Mouse (Mus musculus): ENCODE measurements at regions not wholly inside any gene's neighbourhood (a gene's known extent, or its start where the extent isn't known, plus 50 kb on each side); places are given as distances from the start of the nearest gene placed in this dataset.

DNA sequence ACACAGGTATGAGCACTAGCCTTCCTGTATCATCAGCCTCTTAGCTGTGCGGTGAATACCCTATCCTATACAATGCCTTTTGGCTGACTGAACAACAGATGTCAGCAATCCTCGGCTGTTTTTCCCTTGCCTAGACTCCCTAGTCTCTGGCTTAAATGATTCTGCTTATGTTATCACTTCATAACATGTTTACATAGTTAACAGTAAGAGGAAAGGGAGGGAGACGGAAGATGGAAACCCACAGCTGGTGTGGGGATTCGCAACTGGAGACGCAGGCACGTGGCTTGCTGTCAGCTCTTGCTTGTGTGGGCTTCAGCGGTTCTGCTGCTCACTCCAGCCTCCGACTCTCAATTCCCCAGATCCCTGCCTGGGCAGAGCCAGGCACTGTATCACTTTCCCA lies 367.2 kb downstream of the Cbln4 start:
- in situ Hi-C loops (cut with MboI, MseI): no loop called here

DNA sequence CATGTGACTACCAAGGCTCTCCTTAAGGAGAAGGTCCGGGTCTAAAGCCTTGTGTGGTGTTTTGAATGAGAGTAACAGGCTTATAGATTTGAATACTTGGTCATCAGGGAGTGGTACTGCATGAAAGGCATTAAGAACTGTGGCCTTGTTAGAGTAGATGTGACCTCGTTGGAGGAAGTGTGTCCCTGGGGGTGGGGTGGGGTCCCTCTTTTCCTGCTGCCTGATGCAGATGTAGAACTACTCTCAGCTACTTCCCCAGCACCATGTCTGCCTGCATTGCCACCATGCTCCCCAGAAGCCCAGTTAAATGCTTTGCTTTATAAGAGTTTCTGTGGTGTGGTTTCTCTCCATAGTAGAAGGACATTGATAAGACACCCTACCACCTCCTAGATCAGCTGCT lies 367.9 kb downstream of the Cbln4 start:
- in situ Hi-C loops (cut with MboI, MseI): no loop called here

DNA sequence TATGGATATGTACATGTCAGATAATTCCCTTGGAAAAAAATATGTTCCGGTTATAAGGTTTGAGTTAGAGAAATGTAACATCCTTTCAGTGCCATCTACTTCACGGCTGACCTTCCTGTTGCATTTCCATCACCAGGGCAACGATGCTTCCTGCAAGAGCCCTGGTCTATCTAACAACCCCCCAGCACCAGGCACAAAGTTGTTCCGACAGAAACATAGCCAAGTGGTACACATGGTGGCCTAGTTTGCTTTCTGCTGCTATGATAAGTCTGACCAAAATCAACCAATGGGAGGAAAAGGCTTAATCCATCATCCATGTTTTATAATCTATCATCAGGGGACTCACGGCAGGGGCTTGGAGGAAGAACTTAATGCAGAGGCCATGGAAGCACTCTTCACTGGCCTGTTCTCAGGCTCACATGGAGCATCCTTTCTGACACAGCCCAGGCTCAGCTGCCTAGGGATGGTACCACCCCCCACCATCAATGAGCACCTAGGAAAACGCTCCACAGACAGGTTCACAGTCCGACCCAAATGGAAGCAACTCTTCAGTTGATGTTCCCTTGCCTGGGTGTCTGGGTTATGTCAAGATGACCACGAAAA lies 372.2 kb downstream of the Cbln4 start:
- in situ Hi-C loops (cut with MboI, MseI): no loop called here

DNA sequence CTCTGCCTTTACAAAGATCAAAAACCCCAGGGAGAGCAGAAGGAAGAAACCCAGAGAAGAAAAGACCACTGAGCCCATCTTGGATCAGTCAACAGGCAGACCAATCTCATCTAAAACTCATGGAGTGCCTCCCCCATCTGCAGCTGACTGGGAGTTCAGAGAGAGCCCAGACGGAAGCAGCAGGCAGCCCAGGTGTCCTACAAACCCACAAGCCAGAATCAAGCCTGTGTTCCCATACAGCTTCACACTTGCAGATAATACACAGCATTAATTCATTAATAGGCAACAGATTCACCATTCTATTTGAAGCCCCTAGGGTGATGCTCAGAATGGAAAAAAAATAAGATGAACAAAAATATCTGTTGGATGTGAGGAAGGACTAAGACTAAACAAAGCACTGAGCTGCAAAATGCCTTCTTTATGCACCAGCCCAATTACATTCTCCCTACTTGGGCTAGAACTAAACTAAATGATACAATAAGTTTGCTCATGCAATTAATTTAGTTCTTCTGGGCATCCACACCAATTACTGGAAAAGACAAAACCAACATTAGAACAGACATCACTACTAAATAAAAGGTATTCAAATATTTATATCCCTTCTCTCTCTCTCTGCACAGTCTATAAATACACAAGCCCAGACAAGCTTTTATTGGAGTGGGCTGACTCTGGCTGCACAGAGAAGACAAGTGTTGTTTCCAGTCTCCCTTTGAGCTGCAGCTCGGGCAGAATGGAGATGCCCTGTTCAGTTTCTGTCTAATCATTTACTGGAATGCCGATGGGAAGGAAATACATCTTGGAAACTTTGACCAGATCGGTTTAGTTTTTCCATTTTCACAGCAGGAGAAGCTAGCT lies 374.2 kb downstream of the Cbln4 start:
- in situ Hi-C loops (cut with MboI, MseI): no loop called here

DNA sequence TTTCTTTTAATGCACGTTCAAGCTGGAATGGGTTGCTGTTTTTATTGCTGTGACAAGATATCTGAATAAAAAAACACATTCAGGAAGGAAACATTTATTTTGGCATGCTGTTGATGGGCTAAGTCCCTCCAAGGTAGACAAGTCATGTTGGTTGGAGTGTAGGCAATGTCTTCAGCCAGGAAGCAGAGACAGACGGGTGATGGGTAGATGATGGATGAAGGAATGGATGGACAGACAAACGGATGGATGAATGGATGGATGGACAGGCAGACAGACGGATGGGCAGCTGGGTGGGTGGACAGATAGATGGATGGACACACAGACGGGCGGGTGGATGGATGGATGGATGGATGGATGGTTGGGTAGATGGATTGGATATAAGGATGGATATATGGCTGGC lies 380.7 kb downstream of the Cbln4 start:
- in situ Hi-C loops (cut with MboI, MseI): no loop called here

DNA sequence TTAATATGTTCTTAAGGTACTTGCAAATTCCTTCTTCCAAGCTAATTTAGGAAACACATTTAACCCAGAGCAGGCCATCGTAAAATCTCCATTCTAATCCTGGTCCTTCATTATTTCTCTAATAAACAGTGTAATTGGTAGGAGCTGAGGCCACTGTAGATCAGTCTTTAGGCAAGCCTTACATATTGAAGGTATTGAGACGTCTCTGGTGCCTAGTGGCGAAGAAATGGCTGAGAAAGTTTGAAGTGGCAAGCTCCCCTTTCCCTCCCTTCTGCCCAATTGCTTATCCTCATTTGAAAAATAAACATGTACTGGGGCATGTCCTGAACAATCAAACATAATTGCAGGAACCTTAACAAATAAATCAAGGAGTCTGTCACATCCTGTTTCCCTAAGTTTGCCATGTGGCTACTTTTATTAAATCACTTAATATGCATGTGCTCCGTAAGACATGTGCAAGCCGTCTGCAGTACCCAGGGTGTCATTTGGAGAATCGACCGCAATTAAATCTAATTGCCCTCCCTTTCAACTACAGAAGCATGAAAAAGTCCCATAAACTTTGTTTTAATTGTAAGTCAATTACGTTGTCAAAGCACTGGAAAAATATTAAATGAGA lies 381.3 kb downstream of the Cbln4 start:
- in situ Hi-C loops (cut with MboI, MseI): no loop called here

DNA sequence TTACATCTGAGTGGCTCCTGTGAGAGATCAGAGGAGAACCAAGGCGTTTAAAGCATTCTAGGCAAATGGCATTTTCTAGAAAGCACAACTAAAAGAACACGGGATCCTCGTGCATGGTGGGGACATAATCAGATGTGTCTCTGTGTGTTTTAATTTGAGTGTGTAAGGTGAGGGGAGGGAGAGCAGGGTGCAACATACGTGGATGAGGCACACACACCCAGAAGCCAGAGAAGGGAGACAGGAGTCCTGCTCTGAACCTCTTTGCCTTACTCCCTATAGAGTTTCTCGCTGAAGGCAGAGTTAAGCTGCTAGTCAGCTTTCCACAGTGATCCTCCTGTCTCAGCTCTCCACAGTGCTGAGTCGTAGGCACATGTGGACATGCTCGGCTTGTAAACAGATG lies 386.1 kb downstream of the Cbln4 start:
- in situ Hi-C loops (cut with MboI, MseI): no loop called here

DNA sequence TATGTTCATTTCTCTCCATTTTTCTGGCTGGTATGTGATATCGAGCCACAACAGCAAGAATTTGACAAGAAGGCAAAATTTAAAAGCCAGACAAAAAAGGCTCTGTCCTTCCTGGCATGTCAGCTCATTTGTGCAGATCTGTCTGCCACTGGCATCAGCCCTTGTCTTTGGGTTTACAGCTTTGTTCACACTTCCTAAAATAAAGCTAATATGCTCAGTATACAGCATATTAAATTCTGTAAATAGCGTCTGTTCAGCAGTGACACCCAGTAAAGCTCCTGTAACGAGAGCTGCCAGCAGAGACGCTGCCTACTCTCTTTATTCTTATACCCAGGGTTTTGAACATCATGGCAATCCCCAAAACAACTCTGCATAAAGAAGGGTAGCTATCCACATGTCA lies 401.5 kb downstream of the Cbln4 start:
- in situ Hi-C loops (cut with MboI, MseI): loop anchor here in 1 of 2 experiments (10.0 kb wide), 1 partner anchor 227 kb away; no protein-coding TSS in a partner anchor

DNA sequence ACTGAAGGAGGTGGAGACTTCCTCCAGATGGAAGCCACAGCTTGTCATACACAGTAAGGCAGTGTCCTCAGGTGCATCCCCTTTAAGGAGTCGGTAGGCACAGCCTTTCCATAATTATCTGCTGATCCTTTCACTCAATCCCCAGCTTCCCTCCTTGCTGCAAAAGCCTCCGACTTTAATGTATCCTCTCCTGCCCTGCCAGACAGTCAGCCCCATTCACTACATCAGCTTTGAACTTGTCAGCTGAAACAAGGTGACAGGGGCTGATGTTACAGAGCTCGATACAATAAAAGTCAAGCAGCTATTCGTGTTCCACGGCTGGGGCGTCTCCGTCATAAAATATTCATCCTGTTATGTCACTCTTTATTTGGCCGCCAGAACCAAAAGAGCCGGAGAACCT lies 402.8 kb downstream of the Cbln4 start:
- in situ Hi-C loops (cut with MboI, MseI): loop anchor here in 1 of 2 experiments (10.0 kb wide), 1 partner anchor 226 kb away; no protein-coding TSS in a partner anchor

DNA sequence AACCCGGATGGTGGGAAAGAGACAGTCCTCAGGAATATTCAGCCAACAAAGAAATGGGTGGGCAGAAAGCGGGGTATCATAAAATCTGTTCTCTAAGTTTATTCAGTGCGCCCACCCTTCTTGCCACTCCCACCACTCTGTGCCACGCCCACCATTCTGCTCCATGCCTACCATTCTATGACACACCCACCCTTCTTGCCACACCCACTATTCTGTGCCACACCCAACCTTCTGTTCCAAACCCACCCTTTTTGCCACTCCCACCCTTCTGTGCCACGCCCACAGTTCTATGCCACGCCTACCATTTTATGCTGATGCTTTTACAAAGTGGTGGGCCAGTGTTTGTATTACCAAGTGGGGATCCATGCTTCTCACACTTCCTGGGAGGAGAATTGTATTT lies 404.3 kb downstream of the Cbln4 start:
- in situ Hi-C loops (cut with MboI, MseI): no loop called here

DNA sequence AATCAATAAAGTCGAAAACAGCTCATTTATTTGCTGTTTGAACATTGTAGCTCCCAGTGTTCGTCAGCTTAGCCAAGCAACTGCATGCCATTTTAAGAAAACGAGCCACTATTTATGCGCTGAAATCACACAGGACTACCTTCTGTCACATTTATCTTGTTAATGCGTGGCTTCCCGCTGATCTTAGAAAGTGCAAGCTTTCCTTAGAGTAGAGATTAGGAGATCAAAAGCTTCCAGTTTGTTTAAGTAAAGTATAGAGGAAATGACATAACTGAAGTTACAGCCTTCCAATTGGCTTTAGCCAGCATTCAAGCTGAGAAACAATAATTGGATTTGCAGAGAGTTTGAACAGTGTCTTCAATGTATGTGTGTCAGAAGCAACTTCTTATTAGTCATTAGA lies 406.4 kb downstream of the Cbln4 start:
- in situ Hi-C loops (cut with MboI, MseI): no loop called here

DNA sequence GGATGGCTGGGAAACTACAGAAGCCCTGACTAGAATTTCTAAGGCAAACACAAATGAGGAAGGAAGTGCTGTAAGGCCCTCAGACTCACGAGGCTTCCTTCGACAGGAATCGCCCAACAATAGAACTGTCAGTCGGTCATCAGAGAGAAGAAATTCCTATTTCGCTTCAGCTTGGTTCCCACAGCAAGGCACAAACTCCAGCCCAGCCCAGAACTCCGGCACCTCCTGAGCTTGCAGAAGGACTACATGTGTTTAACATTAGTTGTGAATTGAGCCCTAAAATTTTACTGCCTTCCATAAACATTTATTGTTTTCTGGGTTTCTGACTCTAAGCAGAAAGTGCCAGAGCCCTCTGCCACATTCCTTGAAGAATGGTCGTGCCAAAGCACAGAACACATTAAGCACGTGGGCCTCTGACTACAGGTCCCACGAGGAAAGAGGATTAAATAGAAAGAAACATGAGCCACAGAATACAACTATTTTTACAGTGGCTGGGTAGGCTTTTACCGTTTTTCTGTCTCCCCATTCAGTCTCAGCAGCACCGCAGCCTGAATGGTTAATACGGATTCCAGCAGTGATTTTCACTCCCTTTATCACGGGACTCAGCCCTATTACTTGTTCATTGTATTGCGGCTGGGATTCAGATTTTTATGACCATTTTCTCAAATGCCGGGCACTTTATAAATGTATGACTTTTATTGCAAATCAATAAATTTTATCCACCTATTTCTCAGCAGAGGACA lies 409.7 kb downstream of the Cbln4 start:
- in situ Hi-C loops (cut with MboI, MseI): no loop called here

DNA sequence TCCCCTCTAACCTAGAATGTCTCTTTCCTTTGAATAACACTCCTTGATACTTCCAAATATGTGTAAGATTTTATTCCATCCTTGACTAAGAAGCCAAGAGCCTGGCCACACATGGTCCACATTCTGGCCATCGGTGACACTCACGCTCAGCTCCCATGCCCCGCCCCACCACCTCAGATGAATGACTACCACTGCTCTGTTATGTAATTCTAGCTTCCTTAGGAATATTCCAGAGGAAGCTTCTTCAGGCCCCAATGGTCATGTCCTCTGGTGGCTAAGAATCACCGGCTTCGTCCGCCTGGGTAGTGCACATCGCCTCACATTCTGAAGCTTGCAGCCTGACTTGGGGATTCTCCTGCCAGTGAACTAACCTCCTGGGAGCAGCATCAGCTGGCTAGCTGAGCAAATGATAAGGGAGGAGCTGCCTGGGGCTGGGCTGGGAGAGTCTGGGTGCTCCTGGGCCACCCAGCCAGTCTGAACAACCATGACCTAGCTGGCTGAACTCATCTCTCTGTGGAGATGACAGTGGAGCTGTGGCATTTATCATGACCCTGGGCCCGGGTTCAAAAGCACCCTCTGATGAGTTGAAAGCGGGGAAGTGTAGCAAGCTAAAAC lies 413.1 kb downstream of the Cbln4 start:
- in situ Hi-C loops (cut with MboI, MseI): no loop called here

DNA sequence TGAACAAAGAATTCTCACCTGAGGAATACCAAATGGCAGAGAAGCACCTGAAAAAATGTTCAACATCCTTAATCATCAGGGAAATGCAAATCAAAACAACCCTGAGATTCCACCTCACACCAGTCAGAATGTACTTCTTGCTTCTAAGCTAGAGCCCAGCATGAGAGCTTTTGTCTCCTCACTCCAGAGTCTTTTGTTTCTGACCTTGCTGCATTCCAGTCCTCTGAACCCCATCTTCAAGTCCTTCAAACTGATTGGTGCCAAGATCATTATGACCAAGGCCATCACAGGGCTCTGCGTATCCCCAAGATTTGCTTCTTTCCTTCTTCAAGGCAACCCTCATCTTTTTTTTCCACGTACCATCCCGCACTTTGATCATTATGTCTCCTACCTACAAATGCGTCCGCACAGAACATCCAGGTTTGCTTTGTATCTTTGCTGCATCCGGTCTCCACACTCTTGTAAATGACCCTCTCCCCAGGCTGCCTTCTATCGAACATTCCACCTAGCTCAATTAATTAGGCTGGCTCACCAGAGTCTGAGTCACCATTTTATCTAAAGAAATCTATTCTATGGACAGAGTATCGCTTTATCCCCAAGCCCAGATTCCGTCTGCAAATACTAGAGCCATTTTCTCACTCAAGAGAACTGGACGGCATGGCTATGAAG lies 414.9 kb downstream of the Cbln4 start:
- in situ Hi-C loops (cut with MboI, MseI): no loop called here

DNA sequence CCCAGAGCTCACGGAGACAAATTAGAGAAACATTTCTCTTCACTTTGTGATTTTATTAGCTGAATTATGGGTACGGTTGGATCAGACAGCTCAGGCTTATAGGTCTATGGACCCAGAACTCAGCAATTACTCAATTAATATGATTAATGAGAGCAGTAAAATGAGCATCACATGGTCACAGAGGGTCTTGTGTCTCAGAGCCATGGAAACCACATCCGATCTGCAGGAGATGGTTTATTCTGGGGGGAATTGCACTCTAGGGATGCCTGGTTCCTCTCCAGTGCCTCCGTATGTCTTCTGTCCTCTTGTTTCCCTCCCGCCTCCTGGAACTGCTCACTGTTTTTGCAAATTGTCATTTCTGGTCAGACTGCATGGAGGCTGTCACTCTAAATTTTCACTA lies 422.6 kb downstream of the Cbln4 start:
- in situ Hi-C loops (cut with MboI, MseI): no loop called here

DNA sequence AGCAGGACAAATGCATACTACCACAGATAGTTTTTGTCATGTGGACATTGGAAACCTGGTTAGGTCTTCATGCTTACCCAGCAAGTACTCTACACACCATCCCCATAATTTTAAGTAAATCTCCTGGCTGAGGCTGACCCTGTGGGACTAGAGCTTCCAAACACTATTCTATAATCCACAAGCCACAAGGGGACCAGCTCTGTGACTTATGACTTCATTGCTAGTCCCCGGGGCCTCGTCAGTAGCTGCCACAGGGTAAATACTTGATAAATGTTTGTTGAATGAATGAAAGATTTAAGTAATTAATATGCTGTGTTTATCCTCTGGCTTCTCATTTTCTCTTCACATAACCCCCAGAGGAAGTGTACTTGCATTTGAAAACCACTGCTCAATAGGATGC lies 423.0 kb downstream of the Cbln4 start:
- in situ Hi-C loops (cut with MboI, MseI): no loop called here

DNA sequence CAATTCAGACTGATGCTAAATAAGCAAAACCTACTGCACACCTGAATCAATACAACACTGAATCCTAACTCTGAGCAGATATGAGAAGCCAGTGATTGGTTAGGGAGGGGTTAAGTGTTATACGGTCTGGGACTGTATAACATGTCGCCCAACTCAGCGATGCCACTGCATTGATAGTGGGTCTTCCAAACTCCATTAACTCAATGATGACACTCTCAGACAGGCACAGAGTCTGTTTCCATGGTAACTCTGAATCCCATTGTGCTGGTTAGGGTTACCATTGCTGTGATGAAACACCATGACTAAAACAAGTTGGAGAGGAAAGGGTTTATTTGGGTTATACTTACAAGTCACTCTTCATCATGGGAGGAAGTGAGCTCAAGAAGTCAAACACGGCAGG lies 424.5 kb downstream of the Cbln4 start:
- in situ Hi-C loops (cut with MboI, MseI): no loop called here

DNA sequence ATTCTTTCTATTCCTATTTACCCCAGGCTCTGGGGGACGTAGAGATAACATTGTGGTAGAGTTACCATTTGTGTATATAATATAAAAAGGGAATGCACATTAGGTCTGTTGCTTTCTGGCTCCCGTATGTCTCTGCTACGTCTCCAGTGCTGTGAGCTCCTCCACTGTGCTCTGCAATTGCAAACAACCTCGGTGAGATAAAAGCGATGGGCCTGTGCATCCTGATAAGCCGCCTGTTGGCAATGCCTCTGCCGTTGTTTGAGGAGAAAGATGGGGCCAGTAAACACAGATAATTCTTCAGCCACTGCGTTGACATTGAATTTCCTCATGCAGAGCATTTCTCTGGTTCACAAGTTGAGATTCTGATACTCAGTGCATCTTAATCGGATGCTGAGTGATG lies 424.9 kb downstream of the Cbln4 start:
- in situ Hi-C loops (cut with MboI, MseI): no loop called here

DNA sequence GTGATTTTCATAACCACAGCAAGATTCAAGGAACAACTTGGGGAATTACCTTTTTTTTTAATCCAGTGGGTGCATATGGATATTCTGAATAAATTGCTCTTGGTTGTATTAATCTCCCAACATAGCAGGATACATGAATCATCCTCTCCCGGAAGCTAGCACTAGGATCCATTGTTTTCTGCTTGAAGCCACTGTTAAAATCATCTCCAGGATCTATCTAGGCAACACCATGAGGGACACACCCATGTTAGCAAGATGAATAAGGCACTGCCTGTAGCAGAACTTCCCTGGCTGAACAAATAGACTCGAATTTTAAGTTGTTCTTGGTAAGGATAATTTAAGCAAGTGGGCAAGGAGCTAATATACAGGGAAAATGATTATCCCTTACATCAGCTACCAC lies 427.8 kb downstream of the Cbln4 start:
- in situ Hi-C loops (cut with MboI, MseI): no loop called here

DNA sequence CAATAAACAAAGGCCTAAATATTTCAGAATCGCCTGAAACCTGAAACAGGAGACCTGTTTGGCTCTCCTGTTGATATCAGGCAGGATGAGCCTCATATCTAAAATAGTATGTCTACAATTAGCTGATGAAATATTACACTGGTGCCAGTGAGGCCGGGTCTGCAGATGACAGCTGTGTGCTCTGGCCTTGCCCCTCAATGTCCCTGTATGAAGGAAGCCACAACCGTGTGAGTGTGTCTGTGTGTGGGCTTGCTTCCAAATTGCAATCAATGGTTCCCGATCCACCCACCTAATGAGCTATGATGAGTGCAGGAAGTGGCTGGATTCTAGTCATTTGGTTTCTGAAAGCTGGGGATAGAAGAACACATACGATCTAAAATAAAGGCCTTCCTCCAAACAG lies 438.2 kb downstream of the Cbln4 start:
- in situ Hi-C loops (cut with MboI, MseI): no loop called here

DNA sequence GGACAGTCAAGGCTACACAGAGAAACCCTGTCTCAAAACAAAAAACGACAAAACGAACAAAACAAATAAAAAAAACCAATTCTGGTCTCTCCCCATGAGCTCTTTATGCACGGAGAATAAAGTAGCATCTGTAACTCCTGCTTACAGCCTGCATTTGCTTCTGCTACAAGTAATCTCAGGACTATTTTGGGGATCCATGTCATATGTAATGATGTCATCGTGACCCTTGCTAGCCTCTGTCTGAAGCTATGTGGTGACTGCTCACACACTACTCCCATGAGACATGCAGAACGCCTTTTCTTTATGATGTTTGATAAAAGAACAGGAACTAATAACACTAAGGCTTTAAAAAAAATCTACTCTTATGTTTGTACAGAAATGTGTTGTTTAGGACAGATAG lies 448.0 kb downstream of the Cbln4 start:
- in situ Hi-C loops (cut with MboI, MseI): no loop called here

Data from T-helper 17 cell (primary cell).